Mouse (Mus musculus) layer of hippocampus, adult 9-10 months (tissue): Measurements from ENCODE around the gene Zfp282.
"Not testable (repeated sequence)": the region's sequence is repeated elsewhere in the genome, so short reads cannot be mapped to it uniquely, and the experiment has no call there.

ENCODE experiments used
- DNase-seq: peaks from one replicate; pipeline ENCODE4 v3.0.0; 2022; ENCODE audit warnings: low spot score

Zfp282 gene

GRCm38 (mm10) chr6:47877058-47877457, at the start of gene Zfp282:
Gene Zfp282 (plus strand): TSS chr6:47877204.
- DNase-seq = no peak

- DNase-seq = no peak
These were observed 49.5 kb upstream of the Zfp282 start for GRCm38 (mm10) chr6:47827462-47827861.

GRCm38 (mm10) chr6:47828950-47829349, 48.1 kb upstream of the Zfp282 start:
- no peak for DNase-seq

GRCm38 (mm10) chr6:47830104-47831078, 46.6 kb upstream of the Zfp282 start, which contains the start of gene Zfp786:
Gene Zfp786 (minus strand): TSS chr6:47830867.
- peak; percentile 75 for DNase-seq

- DNase-seq = no peak
These were observed 44.8 kb upstream of the Zfp282 start for GRCm38 (mm10) chr6:47832220-47832619.

GRCm38 (mm10) chr6:47835482-47835983, 41.5 kb upstream of the Zfp282 start, which contains the start of gene Zfp398:
Gene Zfp398 (plus strand): TSS chr6:47835661.
- DNase-seq = peak; percentile 81

GRCm38 (mm10) chr6:47835984-47836521, 41.0 kb upstream of the Zfp282 start:
- DNase-seq = peak; percentile 15

GRCm38 (mm10) chr6:47837630-47838029, 39.4 kb upstream of the Zfp282 start:
- no peak for DNase-seq

GRCm38 (mm10) chr6:47841077-47841476, 35.9 kb upstream of the Zfp282 start:
- DNase-seq = no peak

- no peak for DNase-seq
These were observed 35.2 kb upstream of the Zfp282 start for GRCm38 (mm10) chr6:47841831-47842230.

- DNase-seq = no peak
These were observed 34.7 kb upstream of the Zfp282 start for GRCm38 (mm10) chr6:47842337-47842736.

- DNase-seq = no peak
These were observed 31.2 kb upstream of the Zfp282 start for GRCm38 (mm10) chr6:47845779-47846178.

GRCm38 (mm10) chr6:47857241-47857640, 19.8 kb upstream of the Zfp282 start:
- no peak for DNase-seq

GRCm38 (mm10) chr6:47857729-47858128, 19.3 kb upstream of the Zfp282 start:
- DNase-seq = not testable (repeated sequence)

- no peak for DNase-seq
These were observed 4.7 kb upstream of the Zfp282 start for GRCm38 (mm10) chr6:47872266-47872665.

GRCm38 (mm10) chr6:47877461-47878132, 593 bp downstream of the Zfp282 start:
- DNase-seq = peak; percentile 77

- no peak for DNase-seq
These were observed 1.1 kb downstream of the Zfp282 start for GRCm38 (mm10) chr6:47878133-47878514.

- no peak for DNase-seq
These were observed 1.6 kb downstream of the Zfp282 start for GRCm38 (mm10) chr6:47878593-47878992.

- no peak for DNase-seq
These were observed 2.2 kb downstream of the Zfp282 start for GRCm38 (mm10) chr6:47879049-47879716.

GRCm38 (mm10) chr6:47880166-47880565, 3.2 kb downstream of the Zfp282 start:
- DNase-seq = no peak

GRCm38 (mm10) chr6:47888812-47889383, 11.9 kb downstream of the Zfp282 start:
- DNase-seq = no peak
